Mouse (Mus musculus): ENCODE results near the gene Avpr1b. TPM values are rescaled to one million over a fixed set of nuclear protein-coding genes. Genes with fewer than 3 reads are reported as not detected.
"Not testable (repeated sequence)": the region's sequence is repeated elsewhere in the genome, so short reads cannot be mapped to it uniquely, and the experiment has no call there.

Gene Avpr1b
- total and polyA plus RNA-seq, 3 experiments, result 0.08 TPM; not detected in 2

DNA sequence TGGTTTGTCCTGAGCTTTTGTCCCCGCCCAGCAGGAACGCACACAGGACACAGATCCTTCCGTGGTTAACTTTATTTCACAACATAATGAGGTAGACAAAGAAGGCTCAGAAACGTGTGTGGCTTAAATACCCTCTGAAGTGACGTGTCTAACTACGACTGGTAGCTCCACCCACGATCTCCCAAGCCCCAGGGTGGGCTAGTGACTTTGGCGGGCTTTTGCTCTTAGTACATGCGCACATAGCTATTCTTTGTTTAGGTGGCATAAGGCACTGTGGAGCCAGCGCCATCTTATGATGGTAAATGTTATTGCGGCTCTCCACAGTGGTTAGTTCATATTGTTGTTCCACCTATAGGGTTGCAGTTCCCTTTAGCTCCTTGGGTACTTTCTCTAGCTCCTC, 33.0 kb upstream of the Avpr1b start:
- H3K27me3 ChIP-seq (replicated peaks); H3K27ac ChIP-seq (ENCODE audit: insufficient read depth, low read depth); H3K9me3 ChIP-seq (replicated peaks; ENCODE audit: low read length); H3K36me3 ChIP-seq (replicated peaks in 1 of 2; ENCODE audit: control insufficient read depth in 1 of 2, insufficient read depth in 1 of 2, low read length in 1 of 2); dilution Hi-C loops (cut with MboI; ENCODE audit: extremely low pct_ligation_motif_present, extremely low pct_unique_long_range_greater_than_20kb, low sequenced_read_pairs); H3K4me3 ChIP-seq (replicated peaks in 1 of 3; ENCODE audit: low read depth in 2 of 3, low read length in 2 of 3, poor library complexity in 1 of 3); H3K79me2 ChIP-seq (replicated peaks; ENCODE audit: control insufficient read depth, extremely low read depth, insufficient read depth, poor library complexity, severe bottlenecking); in situ Hi-C loops (cut with MboI; ENCODE audit: low pct_ligation_motif_present, low pct_unique_long_range_greater_than_20kb, low sequenced_read_pairs): not testable (repeated sequence)
- H3K4me1 ChIP-seq (ENCODE audit: control insufficient read depth in 1 of 2, insufficient read depth in 2 of 2), result peaks cover 18 to 31% of the 10 kb centered on the region in 2 experiments; a peak in 3 of 4 replicates
- peak; percentile 77 for DNase-seq (ENCODE audit: extremely low read depth)
- H3K4me2 ChIP-seq (ENCODE audit: insufficient read depth, low read depth, poor library complexity, severe bottlenecking), result peak overlapping the region; percentile 47; the same call in 1 of the 2 replicates
- peak overlapping the region; percentile 24; the same call in 1 of the 2 replicates for H3K9ac ChIP-seq (ENCODE audit: insufficient read depth, low read depth)
- peak; percentile 48 for TF ChIP-seq POLR2A (IDR thresholded peaks at IDR 0.05; ENCODE audit: low read depth, low read length)
- peak; percentile 45 for TF ChIP-seq RAD21 (IDR thresholded peaks at IDR 0.05; ENCODE audit: low read depth, low read length)
- TF ChIP-seq SMC3 (IDR thresholded peaks at IDR 0.05; ENCODE audit: low read depth, low read length), result peak; percentile 27
- TF ChIP-seq E2F4 (IDR thresholded peaks at IDR 0.05; ENCODE audit: insufficient replicate concordance, low read depth, low read length), result peak; percentile 96
- peak; percentile 5 to 58; a peak in 2 of 4 replicates for TF ChIP-seq CTCF (conservative IDR thresholded peaks at IDR 0.05 in 1 of 2, IDR thresholded peaks at IDR 0.05 in 1 of 2; ENCODE audit: low read depth in 2 of 2, low read length in 2 of 2)
- TF ChIP-seq NRF1 (IDR thresholded peaks at IDR 0.05; ENCODE audit: low read depth, low read length), result peak; percentile 75
- peak; percentile 90 for TF ChIP-seq TBP (conservative IDR thresholded peaks at IDR 0.05; ENCODE audit: low read depth, low read length)

GRCm38 (mm10) chr1:131569721-131570120, 29.3 kb upstream of the Avpr1b start:
- H3K4me3 ChIP-seq (replicated peaks in 1 of 3; ENCODE audit: low read depth in 2 of 3, low read length in 2 of 3, poor library complexity in 1 of 3), result no peak overlapping the region
- TF ChIP-seq ELF1 (IDR thresholded peaks at IDR 0.05; ENCODE audit: low read depth, low read length) (no peak), RAD21 (IDR thresholded peaks at IDR 0.05; ENCODE audit: low read depth, low read length) (no peak), JUND (conservative IDR thresholded peaks at IDR 0.05; ENCODE audit: low read depth, low read length) (no peak)
- no peak overlapping the region for H3K9ac ChIP-seq (ENCODE audit: insufficient read depth, low read depth)
- no peak for DNase-seq (ENCODE audit: extremely low read depth)
- H3K4me1 ChIP-seq (ENCODE audit: control insufficient read depth in 1 of 2, insufficient read depth in 2 of 2), result peaks cover 3 to 5% of the 10 kb centered on the region in 2 experiments; a peak in 1 of 4 replicates
- H3K4me2 ChIP-seq (ENCODE audit: insufficient read depth, low read depth, poor library complexity, severe bottlenecking), result no peak overlapping the region
- dilution Hi-C loops (cut with MboI; ENCODE audit: extremely low pct_ligation_motif_present, extremely low pct_unique_long_range_greater_than_20kb, low sequenced_read_pairs) (no loop called here), in situ Hi-C loops (cut with MboI; ENCODE audit: low pct_ligation_motif_present, low pct_unique_long_range_greater_than_20kb, low sequenced_read_pairs) (no loop called here)
- H3K27ac ChIP-seq (ENCODE audit: insufficient read depth, low read depth), result no peak overlapping the region
- no peaks in the 10 kb centered on the region for H3K9me3 ChIP-seq (replicated peaks; ENCODE audit: low read length)
- no peaks in the 10 kb centered on the region for H3K79me2 ChIP-seq (replicated peaks; ENCODE audit: control insufficient read depth, extremely low read depth, insufficient read depth, poor library complexity, severe bottlenecking)
- no peaks in the 10 kb centered on the region for H3K27me3 ChIP-seq (replicated peaks)
- no peaks in the 10 kb centered on the region for H3K36me3 ChIP-seq (replicated peaks in 1 of 2; ENCODE audit: control insufficient read depth in 1 of 2, insufficient read depth in 1 of 2, low read length in 1 of 2)

GRCm38 (mm10) chr1:131570391-131570790, 28.6 kb upstream of the Avpr1b start:
- no peaks in the 10 kb centered on the region for H3K36me3 ChIP-seq (replicated peaks in 1 of 2; ENCODE audit: control insufficient read depth in 1 of 2, insufficient read depth in 1 of 2, low read length in 1 of 2)
- dilution Hi-C loops (cut with MboI; ENCODE audit: extremely low pct_ligation_motif_present, extremely low pct_unique_long_range_greater_than_20kb, low sequenced_read_pairs) (no loop called here), in situ Hi-C loops (cut with MboI; ENCODE audit: low pct_ligation_motif_present, low pct_unique_long_range_greater_than_20kb, low sequenced_read_pairs) (no loop called here)
- H3K9ac ChIP-seq (ENCODE audit: insufficient read depth, low read depth), result no peak overlapping the region
- H3K79me2 ChIP-seq (replicated peaks; ENCODE audit: control insufficient read depth, extremely low read depth, insufficient read depth, poor library complexity, severe bottlenecking), result no peaks in the 10 kb centered on the region
- no peak for TF ChIP-seq SMC3 (IDR thresholded peaks at IDR 0.05; ENCODE audit: low read depth, low read length)
- H3K4me1 ChIP-seq (ENCODE audit: control insufficient read depth in 1 of 2, insufficient read depth in 2 of 2), result peaks cover 2 to 3% of the 10 kb centered on the region in 2 experiments; a peak in 1 of 4 replicates
- DNase-seq (ENCODE audit: extremely low read depth), result no peak
- no peaks in the 10 kb centered on the region for H3K9me3 ChIP-seq (replicated peaks; ENCODE audit: low read length)
- no peak overlapping the region for H3K27ac ChIP-seq (ENCODE audit: insufficient read depth, low read depth)
- no peaks in the 10 kb centered on the region for H3K27me3 ChIP-seq (replicated peaks)
- H3K4me2 ChIP-seq (ENCODE audit: insufficient read depth, low read depth, poor library complexity, severe bottlenecking), result no peak overlapping the region
- H3K4me3 ChIP-seq (replicated peaks in 1 of 3; ENCODE audit: low read depth in 2 of 3, low read length in 2 of 3, poor library complexity in 1 of 3), result no peak overlapping the region

Data from CH12.LX (cell line).